Mouse (Mus musculus): Measurements from ENCODE around the gene Rnf187. TPM values are rescaled to one million over a fixed set of nuclear protein-coding genes. Genes with fewer than 3 reads are reported as not detected.

The Rnf187 gene
- polyA plus RNA-seq, 1 experiment from 2014 or later, result 381 TPM

DNA sequence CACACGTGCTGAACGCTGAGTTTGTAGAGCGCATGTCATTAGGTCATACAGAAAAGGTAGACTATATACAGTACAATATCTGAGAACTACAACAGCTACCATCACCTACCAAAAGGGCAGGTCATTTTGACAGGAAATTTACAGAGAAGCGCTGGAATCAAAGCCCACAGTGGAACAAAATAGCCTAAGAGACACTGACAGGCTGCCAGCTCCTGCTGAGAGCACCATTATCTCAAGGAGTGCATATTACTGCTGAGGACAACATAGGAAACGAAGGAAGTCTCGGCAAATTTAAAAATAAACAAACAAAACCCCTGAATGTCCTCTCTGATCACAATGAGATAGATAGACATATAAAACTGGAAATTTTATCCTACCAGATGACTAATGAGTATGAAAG, 41.2 kb downstream of the Rnf187 start:
- H3K4me2 ChIP-seq, result no peak overlapping the region
- no peaks in the 10 kb centered on the region for H3K27me3 ChIP-seq (ENCODE audit: control insufficient read depth, insufficient read depth, low read length)
- DNase-seq (ENCODE audit: low spot score, missing footprints) (no peak), ATAC-seq (ENCODE audit: low FRiP score) (no peak)
- H3K27ac ChIP-seq (ENCODE audit: low read depth, low read length), result no peak overlapping the region
- H3K36me3 ChIP-seq (ENCODE audit: control insufficient read depth, insufficient read depth, low read length), result peaks cover 4% of the 10 kb centered on the region; the same call in 1 of the 2 replicates
- no peak overlapping the region for H3K9ac ChIP-seq (ENCODE audit: low read length)
- no peaks in the 10 kb centered on the region for H3K9me3 ChIP-seq (ENCODE audit: control insufficient read depth, low read length)
- no peaks in the 10 kb centered on the region for H3K4me1 ChIP-seq (ENCODE audit: control insufficient read depth, insufficient read depth, low read length)
- H3K4me3 ChIP-seq (ENCODE audit: low read depth, low read length), result no peak overlapping the region
- WGBS, result 85% methylated on average over 6 of the region's 6 CpGs

DNA sequence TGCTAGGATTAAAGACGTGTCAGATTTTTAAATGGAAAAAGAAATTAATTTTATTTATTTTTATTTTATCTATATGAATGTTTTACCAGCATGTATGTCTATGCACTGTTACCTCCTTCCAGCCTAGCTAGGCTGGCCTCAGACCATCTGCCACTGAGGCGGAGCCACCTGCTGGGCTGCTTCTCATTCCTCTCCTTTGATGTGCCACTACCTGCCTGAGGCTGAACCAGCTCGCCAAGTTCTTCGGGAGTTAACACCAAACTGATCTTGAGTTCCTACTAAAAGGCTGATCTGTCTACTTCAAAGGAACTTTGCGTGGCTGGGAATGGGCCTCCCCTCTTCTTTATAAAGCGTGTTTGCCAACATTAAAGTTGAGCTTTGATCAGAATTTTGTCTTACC, 44.3 kb downstream of the Rnf187 start:
- no peak for ATAC-seq (ENCODE audit: low FRiP score)
- no peak for DNase-seq (ENCODE audit: low spot score, missing footprints)
- peaks cover 13% of the 10 kb centered on the region; the same call in 1 of the 2 replicates for H3K36me3 ChIP-seq (ENCODE audit: control insufficient read depth, insufficient read depth, low read length)
- no peak overlapping the region for H3K9ac ChIP-seq (ENCODE audit: low read length)
- no peak overlapping the region for H3K4me2 ChIP-seq
- no peaks in the 10 kb centered on the region for H3K27me3 ChIP-seq (ENCODE audit: control insufficient read depth, insufficient read depth, low read length)
- H3K4me3 ChIP-seq (ENCODE audit: low read depth, low read length), result no peak overlapping the region
- no peak overlapping the region for H3K27ac ChIP-seq (ENCODE audit: low read depth, low read length)
- no peaks in the 10 kb centered on the region for H3K9me3 ChIP-seq (ENCODE audit: control insufficient read depth, low read length)
- H3K4me1 ChIP-seq (ENCODE audit: control insufficient read depth, insufficient read depth, low read length), result no peaks in the 10 kb centered on the region
- 83% methylated on average over 6 of the region's 6 CpGs for WGBS

GRCm38 (mm10) chr11:58890511-58890910, 48.2 kb downstream of the Rnf187 start:
- Histone ChIP-seq H3K36me3 (ENCODE audit: control insufficient read depth, insufficient read depth, low read length) (peaks cover 12% of the 10 kb centered on the region; the same call in 1 of the 2 replicates), H3K9me3 (ENCODE audit: control insufficient read depth, low read length) (no peaks in the 10 kb centered on the region), H3K27ac (ENCODE audit: low read depth, low read length) (no peak overlapping the region), H3K4me3 (ENCODE audit: low read depth, low read length) (no peak overlapping the region), H3K9ac (ENCODE audit: low read length) (no peak overlapping the region), H3K4me1 (ENCODE audit: control insufficient read depth, insufficient read depth, low read length) (no peaks in the 10 kb centered on the region), H3K27me3 (ENCODE audit: control insufficient read depth, insufficient read depth, low read length) (no peaks in the 10 kb centered on the region), H3K4me2 (no peak overlapping the region)
- WGBS, result 93% methylated on average over 10 of the region's 10 CpGs
- ATAC-seq (ENCODE audit: low FRiP score) (no peak), DNase-seq (ENCODE audit: low spot score, missing footprints) (no peak)

- H3K27me3 ChIP-seq (ENCODE audit: control insufficient read depth, insufficient read depth, low read length), result no peaks in the 10 kb centered on the region
- DNase-seq (ENCODE audit: low spot score, missing footprints), result no peak
- H3K36me3 ChIP-seq (ENCODE audit: control insufficient read depth, insufficient read depth, low read length), result peaks cover 4% of the 10 kb centered on the region
- H3K4me1 ChIP-seq (ENCODE audit: control insufficient read depth, insufficient read depth, low read length), result no peaks in the 10 kb centered on the region
- no peak overlapping the region for H3K4me3 ChIP-seq (ENCODE audit: low read depth, low read length)
- no peak overlapping the region for H3K9ac ChIP-seq (ENCODE audit: low read length)
- H3K4me2 ChIP-seq, result no peak overlapping the region
- H3K9me3 ChIP-seq (ENCODE audit: control insufficient read depth, low read length), result no peaks in the 10 kb centered on the region
- ATAC-seq (ENCODE audit: low FRiP score), result no peak
- 87% methylated on average over 8 of the region's 8 CpGs for WGBS
- H3K27ac ChIP-seq (ENCODE audit: low read depth, low read length), result no peak overlapping the region
Measured at GRCm38 (mm10) chr11:58883756-58884155, 55.0 kb downstream of the Rnf187 start.

Small RNA genes lying within 50 kb of the gene (microRNA-seq; reads per million reads assigned to microRNA genes)
- gene Gm44313, result 0.57 reads per million

Other genes starting within 250 kb of the Rnf187 start
- gene Olfr319, start 239.8 kb downstream of the Rnf187 start, polyA plus RNA-seq (2014; fragmentation: Nextera tagmentation; extraction: Ambion mirVana), result not detected in 2 replicates
- not detected in 2 replicates for gene Olfr318, start 214.9 kb downstream of the Rnf187 start, polyA plus RNA-seq (2014; fragmentation: Nextera tagmentation; extraction: Ambion mirVana)
- 0.04 and 0.15 TPM in 2 replicates for gene Olfr317, start 199.7 kb downstream of the Rnf187 start, polyA plus RNA-seq (2014; fragmentation: Nextera tagmentation; extraction: Ambion mirVana)
- gene Olfr316, start 186.2 kb downstream of the Rnf187 start, polyA plus RNA-seq (2014; fragmentation: Nextera tagmentation; extraction: Ambion mirVana), result not detected in 2 replicates
- not detected in 2 replicates for gene Olfr315, start 165.7 kb downstream of the Rnf187 start, polyA plus RNA-seq (2014; fragmentation: Nextera tagmentation; extraction: Ambion mirVana)
- gene Olfr314, start 156.0 kb downstream of the Rnf187 start, polyA plus RNA-seq (2014; fragmentation: Nextera tagmentation; extraction: Ambion mirVana), result not detected in 2 replicates
- 3.6 and 5.4 TPM in 2 replicates for gene Fam183b, start 137.0 kb downstream of the Rnf187 start, polyA plus RNA-seq (2014; fragmentation: Nextera tagmentation; extraction: Ambion mirVana)
- gene Olfr313, start 123.9 kb downstream of the Rnf187 start, polyA plus RNA-seq (2014; fragmentation: Nextera tagmentation; extraction: Ambion mirVana), result not detected in 2 replicates
- gene Olfr312, start 109.7 kb downstream of the Rnf187 start, polyA plus RNA-seq (2014; fragmentation: Nextera tagmentation; extraction: Ambion mirVana), result not detected in 2 replicates
- gene Olfr311, start 99.7 kb downstream of the Rnf187 start, polyA plus RNA-seq (2014; fragmentation: Nextera tagmentation; extraction: Ambion mirVana), result not detected in 2 replicates
- gene Gm12258, start 91.8 kb downstream of the Rnf187 start, polyA plus RNA-seq (2014; fragmentation: Nextera tagmentation; extraction: Ambion mirVana), result 15.6 and 16.9 TPM in 2 replicates
- gene 2810021J22Rik, start 71.7 kb downstream of the Rnf187 start, polyA plus RNA-seq (2014; fragmentation: Nextera tagmentation; extraction: Ambion mirVana), result 13.4 and 13.6 TPM in 2 replicates
- 6.4 and 7.3 TPM in 2 replicates for gene Zfp39, start 34.7 kb downstream of the Rnf187 start, polyA plus RNA-seq (2014; fragmentation: Nextera tagmentation; extraction: Ambion mirVana)
- gene Btnl10, start 21.0 kb downstream of the Rnf187 start, polyA plus RNA-seq (2014; fragmentation: Nextera tagmentation; extraction: Ambion mirVana), result not detected in 2 replicates
- 99.9 and 101 TPM in 2 replicates for gene Hist3h2ba, start 10.0 kb upstream of the Rnf187 start, polyA plus RNA-seq (2014; fragmentation: Nextera tagmentation; extraction: Ambion mirVana)
- gene Hist3h2a, start 15.8 kb upstream of the Rnf187 start, polyA plus RNA-seq (2014; fragmentation: Nextera tagmentation; extraction: Ambion mirVana), result 57.8 and 61.8 TPM in 2 replicates
- 0.45 and 0.62 TPM in 2 replicates for gene Trim17, start 15.8 kb upstream of the Rnf187 start, polyA plus RNA-seq (2014; fragmentation: Nextera tagmentation; extraction: Ambion mirVana)
- 17.6 and 18.5 TPM in 2 replicates for gene Trim11, start 39.2 kb upstream of the Rnf187 start, polyA plus RNA-seq (2014; fragmentation: Nextera tagmentation; extraction: Ambion mirVana)
- 0.03 and 0.04 TPM in 2 replicates for gene Obscn, start 197.5 kb upstream of the Rnf187 start, polyA plus RNA-seq (2014; fragmentation: Nextera tagmentation; extraction: Ambion mirVana)
- 2.1 and 3.5 TPM in 2 replicates for gene Iba57, start 224.8 kb upstream of the Rnf187 start, polyA plus RNA-seq (2014; fragmentation: Nextera tagmentation; extraction: Ambion mirVana)
- not detected in 2 replicates for gene Gjc2, start 244.3 kb upstream of the Rnf187 start, polyA plus RNA-seq (2014; fragmentation: Nextera tagmentation; extraction: Ambion mirVana)